Mouse (Mus musculus) testis, postnatal 14 days (tissue): ENCODE measurements around the gene Foxn2.
"Not testable (repeated sequence)": the region's sequence is repeated elsewhere in the genome, so short reads cannot be mapped to it uniquely, and the experiment has no call there.

Experiments used
- DNase-seq: peaks from one replicate; pipeline ENCODE4 v3.0.0; 2021; ENCODE audit warnings: low spot score

The Foxn2 gene

DNA sequence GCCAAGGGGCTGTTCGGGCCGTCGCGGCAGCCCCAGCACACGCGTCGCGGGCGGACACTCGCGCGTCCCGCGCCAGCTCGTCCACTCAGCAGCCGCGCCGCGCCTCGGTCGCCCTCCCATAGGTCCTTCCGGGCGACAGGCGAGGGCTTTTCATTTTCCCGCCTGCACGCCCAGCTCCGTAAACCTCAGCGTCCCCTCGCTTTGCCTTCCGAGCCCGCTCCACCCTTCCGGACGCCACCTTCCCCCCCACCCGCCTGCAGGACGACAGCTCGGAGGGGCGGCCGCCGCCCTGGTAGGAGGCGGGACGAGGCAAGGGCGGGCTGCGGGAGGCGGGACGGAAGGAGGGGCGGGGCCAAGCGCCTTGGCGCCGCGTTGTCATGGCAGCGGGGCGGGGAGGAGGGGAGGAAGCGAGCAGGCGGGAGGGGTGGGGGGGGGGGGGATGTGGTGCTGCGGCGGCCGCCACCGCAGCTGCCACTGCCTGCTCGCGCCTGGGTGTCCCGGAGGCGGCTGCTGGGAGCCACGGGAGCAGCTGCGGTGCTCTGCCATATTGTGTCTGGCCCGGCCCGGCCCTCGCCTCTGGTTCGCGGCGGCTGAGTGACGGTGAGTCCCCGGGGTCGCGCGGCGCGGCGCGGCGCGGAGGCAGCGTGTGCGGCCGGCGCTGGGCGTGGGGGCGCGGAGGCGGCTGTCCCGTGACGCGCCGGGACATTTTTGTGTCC, at the start of gene Foxn2:
Foxn2 (plus strand) TSS at position 427 of the 716 bp plus-strand sequence.
- peak; percentile 95 for DNase-seq

DNA sequence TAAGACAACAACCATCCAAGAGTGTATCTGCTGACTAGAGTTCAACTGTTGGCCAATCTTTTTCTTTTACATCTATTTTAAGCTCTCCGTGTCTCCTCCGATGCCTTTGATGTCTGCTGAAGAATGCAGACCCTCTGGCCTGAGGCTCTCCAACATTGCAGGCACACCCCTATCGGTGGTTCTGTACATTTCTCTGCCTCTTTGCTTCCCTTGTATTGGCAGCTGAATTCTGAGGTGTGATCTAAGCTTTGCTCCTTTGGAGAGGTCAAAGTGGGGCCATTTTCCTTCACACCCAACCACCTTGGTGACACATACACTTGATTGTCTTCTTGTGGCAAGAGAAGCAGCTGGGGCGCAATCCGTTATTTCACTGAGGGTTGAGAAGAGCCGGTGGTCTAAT, 43.0 kb upstream of the Foxn2 start:
- DNase-seq = no peak

DNA sequence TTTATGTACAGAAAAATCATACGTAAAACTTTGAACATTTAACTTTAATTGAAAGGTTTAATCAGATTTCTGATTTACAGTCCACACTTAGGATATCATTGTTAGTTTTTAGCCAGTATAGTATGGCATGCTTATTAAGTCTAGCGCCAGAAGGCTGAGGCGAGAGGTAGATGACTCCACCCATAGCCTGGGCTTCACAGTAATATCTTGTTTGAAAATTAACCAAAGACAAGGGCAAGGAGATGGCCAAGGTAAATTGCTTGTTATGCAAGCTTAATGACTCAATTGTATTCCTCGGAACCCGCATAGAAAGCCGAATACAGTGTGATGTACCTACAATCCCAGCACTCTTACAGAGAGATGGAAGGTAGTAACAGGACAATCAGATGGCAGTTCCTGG, 42.4 kb upstream of the Foxn2 start:
- no peak for DNase-seq

DNA sequence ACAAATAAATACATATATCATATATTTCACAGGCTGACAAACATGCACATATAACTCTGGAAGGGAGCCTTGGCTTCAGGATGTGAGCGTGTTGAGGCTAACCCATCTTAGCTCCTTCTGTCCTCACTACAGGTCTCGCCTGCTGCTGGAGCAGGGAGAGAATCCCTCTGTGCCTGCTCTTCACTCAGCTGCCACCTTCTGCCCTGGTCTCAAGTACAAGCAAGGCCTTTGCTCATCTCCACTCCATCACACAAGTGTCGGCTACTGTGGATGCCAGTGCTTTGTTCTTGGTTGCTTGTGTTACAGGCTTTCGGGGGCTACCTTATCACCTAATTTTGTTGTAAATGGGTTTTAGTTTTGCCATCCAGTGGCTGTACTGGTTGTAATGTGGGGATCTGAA, 41.7 kb upstream of the Foxn2 start:
- no peak for DNase-seq

DNA sequence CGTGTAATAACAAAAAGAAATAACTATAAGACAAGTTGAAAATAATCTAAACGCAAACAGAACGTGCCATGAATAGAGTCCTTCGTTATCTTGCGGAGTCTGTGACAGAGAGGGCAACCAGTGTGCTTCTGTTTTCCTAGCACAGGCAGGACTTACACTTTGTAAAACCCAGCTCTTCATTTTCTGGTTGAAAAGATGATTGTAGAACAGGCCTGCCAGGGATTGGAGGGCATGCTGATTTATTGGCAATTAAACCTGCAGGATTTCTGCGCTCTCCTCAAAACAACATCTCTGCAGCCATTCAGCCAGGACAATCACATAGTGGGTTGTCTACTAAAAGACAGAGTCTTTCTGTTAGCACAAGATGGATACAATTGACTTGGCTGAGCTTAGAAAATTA, 40.4 kb upstream of the Foxn2 start:
- no peak for DNase-seq

DNA sequence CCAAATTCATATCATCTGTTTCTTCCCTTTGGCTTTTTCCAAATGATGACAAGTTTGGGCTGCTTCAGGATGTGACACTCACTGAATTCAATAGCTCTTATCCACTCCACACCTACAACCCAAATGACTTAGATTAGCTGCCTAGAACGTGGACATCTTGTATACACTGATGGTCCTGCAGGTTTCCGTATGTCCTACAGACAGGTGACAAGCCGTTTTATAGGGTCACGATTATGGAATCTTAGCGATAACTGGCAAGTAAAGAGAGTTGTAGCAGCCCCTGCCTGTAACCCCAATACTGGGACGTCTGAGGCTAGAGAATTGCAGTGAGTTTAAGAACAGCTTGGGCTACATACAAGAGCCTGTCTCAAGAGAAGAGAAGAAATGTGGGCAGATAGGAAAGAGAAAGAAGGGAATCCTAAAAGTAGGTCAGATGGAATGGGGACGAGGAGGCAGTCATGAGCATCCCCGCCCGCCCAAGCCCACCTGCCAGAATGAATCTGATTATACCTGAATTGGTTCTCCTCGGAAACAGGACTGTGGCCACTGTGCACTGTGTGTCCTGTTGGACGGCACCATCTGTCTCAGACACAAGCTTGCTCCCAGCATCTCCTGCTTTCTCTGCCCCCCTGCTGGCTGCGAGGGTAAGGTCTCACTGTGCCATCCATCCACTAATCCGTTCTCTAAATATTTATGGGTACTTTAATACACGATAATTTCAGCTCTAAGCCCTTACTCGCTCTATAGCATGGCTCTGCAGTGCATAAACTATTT, 39.6 kb upstream of the Foxn2 start:
- no peak for DNase-seq

DNA sequence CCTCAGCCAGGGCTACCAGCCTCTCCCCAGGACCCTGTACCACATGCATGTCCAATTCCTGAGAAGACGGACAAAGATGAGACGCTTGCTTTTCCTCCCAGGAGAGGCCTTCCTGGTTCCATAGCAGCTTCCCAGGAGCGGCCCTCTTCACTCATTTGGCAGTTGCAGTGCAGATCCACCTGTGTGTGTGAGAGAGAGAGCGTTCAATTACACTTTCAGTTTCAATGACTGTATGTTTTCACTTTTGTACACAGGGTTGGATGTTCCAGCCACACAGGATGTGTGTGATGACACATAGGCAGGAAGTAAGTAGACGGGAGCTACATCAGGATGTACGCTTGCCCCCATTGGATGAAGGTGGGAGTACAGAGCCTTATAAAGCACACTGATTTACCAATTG, 37.2 kb upstream of the Foxn2 start:
- DNase-seq = no peak

DNA sequence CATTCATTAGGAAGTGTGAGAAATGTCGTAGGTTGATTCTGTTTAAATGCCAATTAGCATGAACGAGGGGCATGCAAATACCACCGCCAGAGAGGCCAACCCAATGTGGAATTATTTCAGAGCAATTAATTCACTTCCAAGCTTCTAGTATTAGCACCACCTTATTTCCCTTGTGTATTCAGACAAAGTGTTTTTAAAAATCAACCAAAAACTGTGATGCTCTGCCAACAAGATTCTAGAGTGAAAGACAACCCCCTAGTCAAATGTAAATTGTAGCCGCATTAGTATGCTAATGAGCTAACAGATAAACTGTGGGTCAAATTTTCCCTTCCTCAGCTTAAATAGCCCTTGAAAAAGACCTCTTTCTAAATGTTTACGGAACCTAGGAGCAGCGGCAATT, 36.0 kb upstream of the Foxn2 start:
- DNase-seq = no peak

DNA sequence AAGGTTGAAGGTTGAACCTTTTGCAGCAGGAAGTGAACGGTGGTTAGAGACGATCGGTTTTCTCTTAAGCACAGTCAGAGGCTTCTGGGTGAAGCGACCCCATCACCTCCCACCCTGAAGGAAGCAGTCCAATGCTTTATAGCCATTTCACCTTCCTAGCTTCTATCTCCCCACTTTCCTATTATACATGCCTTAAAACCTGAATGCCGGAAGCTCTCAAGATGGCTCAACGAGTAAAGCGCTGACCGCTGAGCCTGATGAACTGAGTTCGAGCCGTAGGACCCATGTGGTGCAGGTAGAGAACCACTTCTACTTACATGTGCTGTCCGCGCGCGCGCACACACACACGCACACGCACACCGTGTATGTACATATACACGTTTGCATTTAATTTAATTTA, 35.4 kb upstream of the Foxn2 start:
- no peak for DNase-seq

DNA sequence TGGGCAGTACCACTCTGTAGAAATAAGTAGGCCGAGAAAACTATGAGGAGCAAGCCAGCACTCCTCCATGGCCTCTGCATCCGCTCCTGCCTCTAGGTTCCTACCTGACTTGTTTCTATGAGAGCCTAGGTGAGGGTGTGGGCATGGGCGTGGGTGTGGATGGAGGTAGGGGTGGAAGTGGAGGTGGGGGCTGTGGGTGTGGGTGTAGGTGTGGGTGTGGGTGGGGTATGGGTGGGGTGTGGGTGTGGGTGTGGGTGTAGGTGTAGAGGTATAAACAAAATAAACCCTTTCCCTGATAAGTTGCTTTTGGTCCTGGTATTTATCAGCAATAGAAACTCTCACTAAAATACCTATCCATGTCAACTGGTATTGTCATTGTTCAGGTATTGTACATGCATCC, 30.8 kb upstream of the Foxn2 start:
- no peak for DNase-seq

DNA sequence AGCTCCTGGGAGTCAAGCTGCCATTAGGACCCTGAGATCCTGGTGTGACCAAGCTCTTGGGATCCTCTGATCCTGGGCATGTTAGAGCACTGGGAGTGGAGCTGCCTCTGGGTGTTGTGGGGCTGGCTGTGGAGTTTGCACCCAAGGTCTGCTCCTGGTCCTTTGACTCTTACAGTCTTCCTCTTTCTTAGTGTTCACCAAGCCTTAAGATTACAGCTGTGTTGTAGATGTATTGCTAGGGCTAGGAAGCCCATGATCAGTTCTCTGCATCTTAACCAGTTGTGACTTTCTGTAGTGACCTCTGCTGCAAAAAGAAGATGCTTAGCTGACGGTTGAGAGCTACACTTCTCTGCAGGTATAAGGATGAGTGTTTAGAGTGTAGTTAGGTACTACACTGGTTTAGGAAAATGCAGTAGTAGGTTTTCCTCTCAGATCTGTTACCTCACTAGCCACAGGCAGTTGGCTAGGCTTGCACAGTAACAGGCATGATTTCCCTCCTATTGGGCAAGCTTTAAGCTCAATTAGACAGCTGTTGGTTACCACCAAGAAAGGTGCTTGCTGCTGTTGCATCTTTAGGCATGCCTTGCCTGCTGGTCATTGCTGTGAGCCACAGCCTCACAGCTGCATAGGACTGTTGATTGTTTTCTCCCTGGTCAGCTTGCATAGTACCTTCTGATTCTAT, 27.2 kb upstream of the Foxn2 start:
- no peak for DNase-seq

DNA sequence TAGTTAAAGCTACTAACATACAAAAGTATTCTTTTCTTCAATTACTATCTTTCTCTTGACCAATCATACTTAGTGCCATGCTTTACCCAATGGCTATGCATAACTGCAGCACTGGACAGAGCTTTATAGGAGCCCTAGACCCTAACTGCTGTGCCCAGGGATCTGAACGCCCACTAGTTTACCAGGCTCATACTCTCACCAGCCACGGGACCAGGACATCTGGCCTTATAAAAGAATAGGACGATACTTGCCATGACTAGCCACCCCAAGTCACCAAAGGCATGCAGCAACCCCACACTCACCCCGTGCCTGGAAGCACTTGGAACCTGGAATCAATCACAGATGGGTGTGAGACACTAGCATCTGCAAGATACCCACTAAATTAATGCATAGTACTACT, 20.1 kb upstream of the Foxn2 start:
- DNase-seq = no peak

DNA sequence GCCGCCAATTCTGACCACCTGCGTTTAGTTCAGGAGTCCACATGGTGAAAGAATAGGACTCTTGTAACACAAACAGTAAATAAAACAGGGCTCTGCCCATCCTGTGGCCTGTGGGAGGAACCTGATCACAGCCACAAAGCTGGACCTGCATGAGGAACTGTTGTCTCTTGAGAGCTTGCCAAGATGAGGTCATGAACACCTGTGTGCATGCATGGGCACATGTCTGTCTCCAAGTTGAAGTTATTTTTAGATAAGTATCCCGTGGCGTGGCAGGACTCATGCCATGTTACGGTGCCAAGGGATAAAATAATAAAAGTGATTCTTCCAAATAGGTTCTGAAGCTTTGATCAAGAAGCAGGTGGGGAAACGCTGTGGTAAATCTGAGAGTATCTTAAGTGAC, 19.3 kb upstream of the Foxn2 start:
- DNase-seq = no peak

DNA sequence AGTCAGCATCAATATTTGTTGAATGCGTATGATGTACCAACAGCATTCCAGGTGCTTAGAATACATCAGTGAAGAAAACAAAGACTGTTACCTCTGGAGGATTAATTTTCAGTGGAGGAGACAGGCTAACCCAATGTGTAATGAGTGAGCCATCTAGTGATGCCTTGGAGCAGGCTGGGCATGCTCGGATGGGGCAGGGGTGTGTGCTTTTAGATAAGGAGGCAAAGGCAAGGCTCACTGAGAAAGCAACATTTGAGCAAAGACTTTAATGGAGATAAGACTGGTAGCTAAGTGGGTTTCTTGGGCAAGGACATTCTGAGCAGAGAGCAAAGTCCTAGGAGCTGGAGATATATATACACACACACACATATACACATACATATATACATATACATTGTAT, 9.8 kb upstream of the Foxn2 start:
- no peak for DNase-seq

DNA sequence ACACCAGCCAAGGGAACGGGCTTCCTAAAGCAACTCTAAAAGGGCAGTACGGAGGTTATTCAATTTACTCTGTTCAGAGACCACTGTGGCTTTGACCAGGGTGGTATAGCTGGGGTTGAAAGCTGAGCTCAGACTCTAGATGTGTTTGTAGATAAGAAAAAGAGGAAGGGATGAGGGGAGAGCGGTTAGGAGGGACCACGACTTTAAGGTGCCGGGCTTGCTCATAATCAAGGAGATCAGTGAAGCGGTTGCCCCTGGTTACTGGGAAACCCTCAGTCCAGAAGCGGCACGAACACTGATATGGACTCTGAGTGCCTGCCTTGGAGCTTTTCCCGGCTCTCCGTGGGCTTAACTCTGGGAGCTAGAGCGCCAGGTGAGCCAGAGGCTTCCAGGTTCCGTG, 9.0 kb upstream of the Foxn2 start:
- DNase-seq = no peak

DNA sequence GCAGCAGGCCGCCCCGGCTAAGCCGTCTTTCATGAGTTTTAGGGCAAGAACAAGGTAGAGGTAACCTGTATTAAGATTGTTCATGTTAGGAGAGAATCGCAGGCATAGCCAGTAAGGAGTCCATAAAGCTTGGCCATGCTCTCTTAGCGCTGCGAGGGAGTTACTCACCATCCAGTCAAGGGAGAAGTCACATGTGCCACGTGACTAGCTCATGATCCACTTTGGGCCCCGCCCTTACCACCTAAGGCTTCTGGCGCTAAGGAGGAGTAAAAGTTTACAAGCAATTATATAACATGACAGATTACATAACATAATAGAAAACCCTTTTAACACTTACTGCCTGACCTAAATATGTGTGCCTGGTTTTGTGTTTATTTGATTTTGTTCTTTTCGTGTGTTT, 8.5 kb upstream of the Foxn2 start:
- no peak for DNase-seq

DNA sequence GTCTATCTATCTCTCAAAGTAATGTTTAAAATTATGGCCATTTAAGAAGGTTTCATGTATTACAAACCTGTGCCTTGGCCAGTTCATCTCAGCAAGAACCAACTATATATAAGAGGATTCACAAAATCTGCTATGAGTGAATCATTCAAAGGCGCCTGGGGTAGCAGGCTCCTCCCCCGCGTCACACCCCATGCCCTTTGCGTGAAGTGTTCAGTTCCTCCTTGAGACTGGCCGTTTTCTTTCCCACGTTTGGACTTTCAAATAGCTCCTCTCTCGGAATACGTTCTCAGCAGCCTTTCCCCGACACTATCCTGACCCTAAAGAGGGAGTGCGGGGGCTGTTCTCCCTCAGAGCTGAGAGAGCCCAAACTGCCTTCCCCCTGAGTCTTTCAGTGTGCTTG, 5.2 kb upstream of the Foxn2 start:
- no peak for DNase-seq

DNA sequence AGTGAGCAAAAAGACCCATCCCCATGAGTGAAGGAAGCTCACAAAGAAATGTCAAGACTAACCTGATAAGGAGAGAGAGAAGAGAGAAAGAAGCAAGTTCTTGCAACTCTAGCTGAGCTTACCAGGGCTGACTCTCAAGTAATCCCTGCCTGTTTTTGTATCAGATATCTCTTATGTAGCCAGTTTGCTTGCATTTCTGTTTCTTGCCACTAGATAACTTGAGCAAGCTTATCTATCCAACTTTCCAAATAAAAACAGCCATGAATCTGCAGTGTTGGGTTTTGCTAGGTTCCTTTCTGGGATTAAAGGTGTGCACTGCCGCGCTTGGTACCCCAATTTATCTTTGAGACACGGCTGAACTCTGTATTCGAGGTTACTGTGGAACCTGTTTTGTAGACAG, 4.2 kb upstream of the Foxn2 start:
- DNase-seq = no peak

DNA sequence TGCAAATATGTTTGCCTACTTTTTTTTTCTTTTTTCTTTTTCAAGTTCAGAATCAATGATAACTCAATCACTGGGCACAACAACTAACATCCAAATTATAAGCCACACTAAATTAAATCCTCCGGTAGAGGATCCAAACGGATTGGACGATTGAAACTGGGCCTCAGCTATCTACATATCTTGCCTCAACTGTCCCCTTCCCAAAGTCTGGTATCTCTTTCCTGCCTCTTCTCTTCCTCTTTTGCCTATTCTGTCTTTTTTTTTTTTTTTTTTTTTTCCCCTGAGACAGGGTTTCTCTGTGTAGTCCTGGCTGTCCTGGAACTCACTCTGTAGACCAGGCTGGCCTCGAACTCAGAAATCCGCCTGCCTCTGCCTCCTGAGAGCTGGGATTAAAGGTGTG, 3.8 kb upstream of the Foxn2 start:
- DNase-seq = not testable (repeated sequence)

DNA sequence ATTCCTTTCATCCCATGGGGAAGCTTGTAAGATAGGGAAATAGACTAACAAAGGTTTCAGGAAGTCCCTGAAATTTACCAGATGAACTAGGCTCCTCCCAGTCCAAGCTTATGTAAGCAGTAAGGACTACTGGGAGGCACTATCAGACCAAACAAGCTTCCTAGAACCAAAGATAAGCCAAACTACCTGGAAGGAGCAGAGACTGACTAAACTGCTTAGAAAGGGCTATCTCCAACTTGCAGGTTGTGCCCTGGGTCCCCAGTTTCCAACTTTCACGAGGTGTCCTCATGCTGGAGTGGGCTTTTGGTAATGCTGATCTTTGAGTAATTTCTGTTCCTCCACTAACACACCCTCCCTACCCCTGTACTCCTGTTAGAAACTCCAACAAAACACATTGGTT, 3.1 kb upstream of the Foxn2 start:
- DNase-seq = no peak

DNA sequence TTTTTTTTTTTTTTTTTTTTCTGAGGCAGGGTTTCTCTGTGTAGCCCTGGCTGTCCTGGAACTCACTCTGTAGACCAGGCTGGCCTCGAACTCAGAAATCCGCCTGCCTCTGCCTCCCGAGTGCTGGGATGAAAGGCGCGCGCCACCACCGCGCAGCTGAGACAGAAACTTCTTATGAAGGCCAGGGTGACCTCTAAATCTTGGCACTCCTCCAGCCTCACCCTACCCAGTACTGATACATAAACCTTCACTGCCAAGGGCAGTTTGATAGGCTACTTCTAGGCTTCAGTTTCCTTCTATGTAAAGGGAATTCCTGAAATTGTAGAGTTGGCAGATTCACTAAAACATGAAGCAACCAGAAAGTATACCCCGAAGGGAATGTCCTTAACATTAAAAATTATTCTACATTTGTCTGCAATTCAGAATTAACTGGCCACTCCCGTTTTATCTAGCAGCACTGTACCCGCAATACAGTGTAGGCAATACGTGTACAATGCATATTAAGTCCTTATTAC, 918 bp upstream of the Foxn2 start:
- peak; percentile 24 for DNase-seq

DNA sequence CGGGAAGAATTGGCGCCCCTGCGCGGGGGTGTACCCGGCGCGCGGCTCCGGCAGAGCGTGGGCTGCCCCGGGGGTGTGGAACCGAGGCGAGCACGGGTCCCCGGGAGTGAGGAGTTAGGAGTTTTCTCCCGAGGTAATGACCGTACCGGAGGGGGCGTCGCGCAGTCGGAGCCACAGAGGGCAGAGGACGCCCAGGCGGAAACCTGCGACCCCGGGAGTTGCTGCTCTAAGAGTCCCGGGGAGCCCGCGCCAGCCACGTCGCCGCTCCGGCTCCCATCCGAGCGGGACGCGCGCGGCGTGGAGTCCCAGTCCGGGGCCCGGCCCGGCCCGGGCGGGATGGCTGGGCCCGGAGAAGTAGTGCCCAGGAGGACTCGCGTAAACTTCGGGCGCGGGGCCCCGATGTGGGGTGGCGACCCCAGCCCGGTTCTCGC, 505 bp downstream of the Foxn2 start:
- peak; percentile 74 for DNase-seq
